Mouse (Mus musculus) natural killer cell, adult 2 months (primary cell): ENCODE data around the gene Nlgn2.

Source experiments
- DNase-seq, 2 experiments: peaks; one replicate each; pipeline ENCODE4 v3.0.0; 2022; ENCODE audit warnings: low spot score in 2 of 2

Gene Nlgn2

DNA sequence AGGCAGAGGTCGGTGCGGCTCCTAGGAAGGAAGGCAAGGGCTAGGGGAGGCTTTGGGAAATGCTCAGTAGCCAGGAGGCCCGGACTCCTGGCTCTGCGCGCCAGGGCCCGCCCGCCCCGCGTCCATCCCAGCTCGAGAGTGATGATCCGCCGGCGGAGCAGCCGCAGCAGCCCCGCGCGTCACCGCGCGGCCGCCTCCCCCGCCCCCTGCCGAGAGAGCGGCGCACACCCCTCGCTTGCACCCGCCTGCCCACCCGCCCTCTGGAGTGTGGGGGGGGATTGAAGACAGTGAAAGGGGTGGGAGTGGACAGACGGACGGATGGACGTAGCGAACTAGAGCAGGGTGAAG lies at the start of gene Nlgn2:
TSS of gene Nlgn2 (minus strand) at position 181 of the 348 bp plus-strand sequence.
- no peak for DNase-seq

DNA sequence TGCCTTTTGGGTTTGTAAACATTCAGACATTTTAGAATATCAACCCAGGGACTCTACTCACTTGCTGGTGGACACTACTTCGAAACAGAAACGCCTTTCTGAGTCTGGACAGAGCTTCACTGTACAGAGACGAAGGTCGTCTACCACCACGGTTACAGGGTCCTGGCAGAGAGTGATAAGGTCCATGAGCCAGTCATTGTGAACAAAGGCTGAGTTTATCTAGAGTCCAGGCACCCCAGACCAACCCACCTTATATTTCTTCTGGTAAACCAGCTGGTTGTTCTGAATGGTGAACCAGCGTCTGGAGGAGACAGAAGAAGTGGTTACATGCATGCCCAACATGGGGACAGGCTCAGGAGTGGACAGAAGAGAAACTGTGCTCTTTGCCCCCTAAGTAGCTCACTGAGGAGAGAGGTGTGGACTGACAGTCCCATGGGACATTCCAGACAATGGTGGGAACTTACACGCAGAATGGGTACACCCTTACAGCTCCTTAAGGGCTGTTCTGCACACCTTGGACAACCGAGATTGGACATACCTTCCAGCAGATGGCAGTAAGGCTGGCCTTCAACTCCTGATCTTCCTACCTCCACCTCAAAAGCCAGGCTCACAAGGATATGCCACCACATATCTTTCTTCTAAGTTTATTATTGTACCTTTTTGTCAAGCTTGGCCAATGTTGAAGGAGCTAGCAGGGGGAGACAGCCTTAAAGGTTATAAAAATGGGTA lies 49.5 kb upstream of the Nlgn2 start:
- no peak for DNase-seq

DNA sequence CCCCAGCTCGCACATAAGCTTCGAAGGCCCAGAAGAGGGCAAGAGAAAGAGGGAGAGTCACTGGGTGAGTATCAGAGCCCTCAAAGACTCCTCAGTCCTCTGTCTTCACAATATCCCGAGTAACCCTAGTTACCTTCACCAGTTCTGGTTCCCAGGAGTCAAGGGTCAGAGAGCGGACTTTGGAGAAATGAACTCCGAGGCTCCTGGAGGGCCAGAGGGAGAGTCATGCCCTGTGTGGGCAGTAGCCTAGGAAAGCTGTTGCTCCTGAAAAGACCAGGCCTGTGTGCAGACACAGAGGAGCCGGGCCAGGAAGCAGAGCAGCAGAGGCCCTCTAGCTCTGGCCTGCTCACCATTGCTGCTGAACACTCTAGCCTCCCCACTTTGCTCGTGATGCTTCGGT lies 47.1 kb upstream of the Nlgn2 start:
- no peak for DNase-seq

DNA sequence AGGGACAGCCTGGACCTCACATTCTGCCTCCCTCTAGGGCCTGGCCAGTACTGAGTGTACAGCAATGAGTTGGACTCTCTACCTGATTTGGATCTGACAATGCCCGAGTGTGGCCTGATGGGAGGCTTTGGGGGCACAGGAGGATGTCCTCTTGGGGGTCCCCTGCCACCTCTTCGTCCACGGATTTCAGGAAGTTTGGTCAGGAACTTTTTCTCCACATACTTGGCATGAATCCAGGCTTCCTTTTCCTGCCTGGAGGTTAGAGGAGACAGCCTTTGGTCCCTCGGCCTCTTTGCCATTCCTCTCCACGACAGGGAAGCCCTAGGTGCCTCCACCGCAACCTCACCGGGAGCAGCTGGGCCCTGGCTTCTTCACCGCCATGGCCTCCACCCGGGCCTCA lies 46.7 kb upstream of the Nlgn2 start:
- DNase-seq: no peak

DNA sequence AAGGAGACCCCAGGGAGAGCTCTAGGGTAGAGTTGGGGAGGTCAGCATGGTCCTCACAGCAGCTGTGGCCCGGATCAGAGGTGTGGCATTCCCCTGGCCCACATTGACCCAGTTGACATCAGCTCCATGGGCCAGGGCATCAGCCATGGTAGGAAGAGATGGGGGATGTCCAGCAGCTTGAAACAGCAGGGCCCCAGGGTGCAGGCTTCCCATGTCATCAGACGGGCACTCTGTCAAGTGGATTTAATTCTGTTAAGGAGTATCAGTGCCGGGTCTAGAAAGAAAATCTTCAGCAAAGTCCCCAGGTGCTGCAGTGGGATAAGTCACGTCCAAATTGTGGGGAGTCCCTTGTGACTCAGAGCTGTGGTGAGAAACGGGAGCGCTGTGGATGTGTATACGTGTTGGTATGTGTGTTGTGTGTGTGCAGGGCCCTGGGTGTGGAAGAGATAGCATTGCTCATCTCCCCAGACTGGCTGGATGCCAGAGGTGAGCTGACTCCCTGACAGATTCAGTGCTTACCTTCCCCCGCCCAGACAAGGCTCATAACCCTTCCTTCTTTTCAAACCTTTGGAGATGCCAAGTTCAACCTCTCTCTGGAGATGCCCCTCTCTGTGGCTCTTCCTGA lies 46.1 kb upstream of the Nlgn2 start:
- DNase-seq: no peak

DNA sequence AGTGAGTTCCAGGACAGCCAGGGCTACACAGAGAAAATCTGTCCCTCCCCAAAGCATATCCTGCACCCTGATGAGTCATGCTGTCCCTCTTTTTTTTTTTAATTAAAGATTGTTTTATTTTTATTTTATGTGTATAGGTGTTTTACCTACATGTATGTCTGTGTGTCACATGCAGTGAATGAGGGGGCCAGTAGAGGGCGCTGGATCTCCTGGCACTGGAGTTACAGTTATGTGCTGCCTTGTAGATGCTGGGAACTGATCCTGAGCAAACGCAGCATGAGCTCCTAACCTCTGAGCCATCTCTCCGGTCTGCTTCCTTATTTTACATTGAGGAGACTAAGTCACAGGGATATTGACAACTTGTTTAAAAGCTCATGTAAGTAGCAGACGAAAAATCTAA lies 45.5 kb upstream of the Nlgn2 start:
- peak; percentile 62 to 72 for DNase-seq

DNA sequence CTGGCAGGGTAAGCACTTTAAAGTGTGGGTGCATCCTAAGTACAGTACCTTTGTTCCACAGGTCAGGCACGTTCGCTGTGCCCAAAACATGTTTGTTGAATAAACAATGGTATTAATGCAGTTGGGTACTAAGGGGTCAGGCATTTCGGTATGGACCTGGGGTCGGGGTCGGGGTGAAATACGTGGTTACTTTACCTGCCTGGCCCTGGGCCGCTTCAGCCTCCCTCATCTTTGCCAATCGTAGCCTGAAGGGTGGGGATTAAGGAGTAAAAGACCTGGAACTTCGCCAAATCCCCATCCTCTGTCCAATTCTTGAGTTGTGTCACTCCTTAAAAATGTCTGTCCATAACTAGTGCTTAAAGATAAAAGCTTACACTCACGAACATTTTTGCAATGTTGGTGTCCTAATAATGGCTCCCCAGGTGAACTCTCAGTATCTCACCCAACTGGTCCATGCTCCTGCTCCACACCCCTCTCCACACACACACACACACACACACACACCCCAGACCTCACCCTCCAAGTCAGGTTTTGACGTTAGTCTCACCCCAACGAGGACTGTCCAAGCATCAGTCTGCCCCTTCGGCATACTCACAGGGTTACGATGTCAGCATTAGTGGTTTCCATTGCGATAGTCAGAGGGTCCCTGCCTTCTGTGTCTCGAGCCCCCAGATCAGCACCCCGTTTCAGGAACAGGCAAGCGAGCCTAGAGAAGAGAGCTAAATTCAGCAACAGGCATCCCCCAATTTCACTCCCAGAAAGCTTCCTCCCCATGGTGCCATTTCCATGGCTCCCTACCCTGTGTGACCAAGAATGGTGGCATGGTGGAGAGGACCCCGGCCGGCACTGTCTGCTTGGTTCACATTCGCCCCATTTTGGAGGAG lies 44.4 kb upstream of the Nlgn2 start:
- DNase-seq: no peak

DNA sequence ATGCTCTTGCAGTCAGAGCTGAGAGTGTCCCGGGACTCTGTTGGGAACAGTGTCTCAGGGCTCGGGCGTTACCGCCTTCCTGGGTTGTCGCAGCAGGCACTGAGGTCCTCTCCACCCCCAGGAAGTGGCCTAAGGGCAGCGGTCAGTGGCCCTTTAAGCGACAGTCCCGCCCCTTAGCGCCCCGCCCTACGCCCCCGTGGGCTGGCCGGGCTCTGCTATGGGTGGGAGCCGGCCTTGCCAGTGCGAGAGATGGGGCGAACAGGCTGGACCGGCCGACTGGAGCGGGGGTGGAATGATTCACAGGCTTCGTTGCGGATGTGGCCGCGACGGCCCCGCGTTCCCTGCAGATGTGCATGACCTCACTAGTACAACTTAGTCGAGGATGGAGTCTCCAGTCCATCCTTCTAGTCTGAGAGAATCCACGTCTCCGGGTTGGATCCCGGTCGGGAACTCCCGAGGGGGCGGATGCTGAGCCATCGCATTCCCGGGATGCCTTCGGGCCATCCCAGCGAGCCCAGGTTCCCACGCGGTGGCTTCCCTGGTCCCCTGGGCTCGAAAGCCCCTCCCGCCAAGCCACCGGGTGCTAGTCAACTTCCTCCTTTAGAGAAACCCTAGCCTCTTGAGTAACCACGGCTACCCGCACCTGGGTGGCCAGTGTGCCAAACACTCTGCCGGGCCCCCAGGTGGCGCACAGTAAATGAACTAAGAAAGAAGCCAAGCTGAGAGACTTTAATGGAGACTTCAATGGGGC lies 43.4 kb upstream of the Nlgn2 start, which contains the start of gene Kctd11:
TSS of gene Kctd11 (minus strand) at position 554 of the 751 bp plus-strand sequence.
- DNase-seq: peak; percentile 89 to 93

DNA sequence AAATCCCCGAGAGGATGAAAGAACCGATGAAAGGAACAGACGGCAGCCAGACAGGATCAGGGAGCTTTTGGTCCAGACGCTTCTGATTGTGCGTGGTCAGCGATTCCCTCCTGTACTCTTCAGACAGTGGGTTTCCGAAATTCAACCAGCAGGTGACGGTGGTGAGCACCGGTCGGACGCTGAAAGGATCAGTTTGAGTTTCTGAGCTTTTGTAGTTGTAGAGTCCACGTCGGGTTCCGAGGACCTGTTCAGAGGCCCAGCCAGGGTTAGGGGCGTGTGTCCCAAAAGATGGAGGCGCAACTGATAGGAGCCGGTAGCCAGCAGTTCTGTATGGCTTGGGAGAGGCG lies 42.9 kb upstream of the Nlgn2 start:
- peak; percentile 80 to 82 for DNase-seq

DNA sequence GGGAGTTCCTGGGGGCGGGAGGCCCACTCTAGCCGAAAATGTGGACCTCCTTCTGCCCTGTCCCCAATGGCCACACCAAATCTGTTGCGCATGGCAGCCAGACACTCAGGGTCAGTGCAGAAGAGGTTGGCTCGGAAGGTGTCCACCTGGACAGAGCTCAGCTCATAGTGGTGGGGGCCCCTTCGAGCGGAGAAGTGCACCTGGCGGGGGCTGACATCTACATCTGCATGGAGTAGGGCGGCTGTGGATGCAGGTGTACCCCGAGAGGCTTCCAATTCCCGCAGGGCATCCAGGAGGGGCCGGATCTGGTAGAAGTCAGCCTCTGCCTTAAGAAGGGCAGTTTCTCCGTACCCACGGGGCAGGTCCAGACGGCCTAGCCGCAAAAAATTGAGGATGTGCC lies 42.1 kb upstream of the Nlgn2 start:
- no peak for DNase-seq

DNA sequence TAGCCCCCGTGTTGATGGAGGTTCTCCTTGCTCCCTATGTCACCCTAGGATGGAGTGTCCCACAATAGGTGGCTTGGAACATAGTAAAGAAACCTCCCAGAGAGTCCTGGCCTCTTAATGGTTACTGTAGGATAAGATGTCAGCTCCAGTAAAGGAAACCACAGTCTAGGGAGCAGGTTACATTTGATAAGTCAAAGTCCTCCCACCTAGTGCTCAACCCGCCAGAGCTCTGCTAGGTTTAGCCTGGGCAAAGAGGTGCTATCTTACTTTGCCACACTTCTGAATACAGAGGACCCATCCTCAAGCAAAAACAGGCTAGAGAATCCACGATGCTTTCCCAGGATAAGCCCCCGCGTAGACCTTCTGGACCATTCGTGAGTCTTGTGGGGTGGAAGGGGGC lies 41.4 kb upstream of the Nlgn2 start:
- DNase-seq: no peak

DNA sequence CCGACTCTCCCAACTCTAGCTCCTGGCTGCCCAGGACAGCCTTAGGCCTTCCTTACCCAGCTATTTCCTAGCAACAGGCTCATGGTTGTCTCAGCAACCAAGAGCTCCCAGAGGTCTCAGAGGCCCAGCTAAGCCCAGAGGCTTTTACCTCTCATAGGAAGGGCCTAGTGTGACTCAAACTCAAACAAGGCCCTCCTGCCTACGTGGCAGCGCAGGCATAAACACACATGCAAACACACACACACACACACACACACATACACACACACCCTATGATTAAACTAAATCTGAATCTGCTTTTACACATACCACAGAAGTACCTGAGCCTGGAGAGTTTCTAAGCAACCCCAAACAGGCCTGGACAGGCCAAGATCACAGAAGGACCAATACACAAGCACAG lies 40.8 kb upstream of the Nlgn2 start:
- DNase-seq: no peak

DNA sequence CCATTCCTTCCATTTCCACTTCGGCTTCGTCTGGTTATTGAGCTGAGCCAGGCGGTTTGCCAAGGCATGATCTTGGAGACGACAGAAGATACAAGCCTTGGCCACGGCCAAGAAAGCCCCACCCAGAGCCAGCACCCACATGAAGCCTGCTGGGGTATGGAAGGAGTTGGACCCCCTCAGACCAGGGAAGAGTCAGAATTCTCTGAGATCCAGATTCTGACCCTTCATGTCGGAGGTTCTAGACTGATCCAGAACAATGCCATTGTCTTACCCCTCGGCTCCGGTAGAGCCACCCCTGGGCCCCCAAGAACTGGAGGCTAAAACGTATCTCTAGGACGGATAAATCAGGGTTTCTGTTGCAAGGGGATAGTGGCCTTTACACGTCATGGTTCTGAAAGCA lies 40.3 kb upstream of the Nlgn2 start, which contains the start of gene Tmem95:
TSS of gene Tmem95 (minus strand) at position 141 of the 400 bp plus-strand sequence.
- DNase-seq: no peak

DNA sequence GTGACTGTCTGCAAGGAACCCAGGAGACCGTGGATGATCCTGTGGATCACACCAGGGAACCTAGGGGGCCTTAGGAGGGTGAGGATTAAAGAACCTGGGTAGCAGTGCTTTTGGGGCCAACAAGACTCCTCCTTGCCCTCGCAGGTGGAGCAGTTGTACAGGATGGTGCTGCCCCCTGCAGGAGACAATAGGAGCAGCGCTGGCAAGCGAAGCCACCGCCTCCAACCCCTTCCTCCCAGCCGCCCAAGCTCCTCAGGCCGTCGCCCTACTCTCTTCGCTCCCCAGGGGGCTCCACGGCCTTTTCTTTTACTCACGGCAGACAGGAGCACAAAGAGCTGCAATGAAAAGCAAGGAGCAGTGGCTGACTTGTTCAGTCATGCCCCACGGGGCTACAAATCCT lies 39.3 kb upstream of the Nlgn2 start:
- DNase-seq: peak; percentile 84 to 90

DNA sequence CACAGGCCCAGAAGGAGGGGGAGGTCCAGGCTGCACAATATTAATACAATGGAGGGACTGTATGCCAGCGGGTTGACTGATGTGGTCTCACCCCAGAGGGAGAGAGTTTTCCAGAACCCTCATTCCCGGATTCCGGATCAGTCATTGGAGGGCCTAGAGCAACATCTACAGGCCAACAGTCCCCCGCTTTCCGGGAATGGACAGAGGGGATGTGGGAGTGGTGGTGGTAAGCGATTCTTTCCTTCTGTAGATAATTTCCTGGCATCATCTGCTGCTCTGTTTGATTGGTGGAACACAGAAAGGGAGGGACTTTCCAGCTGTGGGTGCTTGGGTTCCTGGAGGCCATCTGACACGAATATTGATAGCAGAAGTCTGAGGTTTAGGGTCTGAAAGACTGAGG lies 38.6 kb upstream of the Nlgn2 start:
- no peak for DNase-seq

DNA sequence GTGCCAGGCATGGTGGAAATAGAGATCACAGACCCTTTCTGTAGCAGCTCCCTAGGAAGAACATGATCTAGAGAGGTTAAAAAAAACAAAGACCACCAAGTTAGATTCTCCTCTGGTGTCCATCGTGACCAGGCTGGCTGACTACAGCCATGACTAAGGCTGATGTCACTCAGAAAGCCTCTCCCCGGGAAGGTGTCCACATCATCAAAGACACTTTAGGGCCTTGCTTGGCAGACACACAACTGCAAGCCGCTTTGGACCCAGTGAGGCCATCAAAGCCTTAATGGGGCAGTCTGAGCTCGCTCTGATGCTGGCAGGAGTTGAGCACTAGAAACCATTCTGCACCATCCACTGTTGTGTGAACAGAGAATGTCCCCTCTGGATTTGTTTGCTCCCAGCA lies 34.9 kb upstream of the Nlgn2 start:
- DNase-seq: no peak

DNA sequence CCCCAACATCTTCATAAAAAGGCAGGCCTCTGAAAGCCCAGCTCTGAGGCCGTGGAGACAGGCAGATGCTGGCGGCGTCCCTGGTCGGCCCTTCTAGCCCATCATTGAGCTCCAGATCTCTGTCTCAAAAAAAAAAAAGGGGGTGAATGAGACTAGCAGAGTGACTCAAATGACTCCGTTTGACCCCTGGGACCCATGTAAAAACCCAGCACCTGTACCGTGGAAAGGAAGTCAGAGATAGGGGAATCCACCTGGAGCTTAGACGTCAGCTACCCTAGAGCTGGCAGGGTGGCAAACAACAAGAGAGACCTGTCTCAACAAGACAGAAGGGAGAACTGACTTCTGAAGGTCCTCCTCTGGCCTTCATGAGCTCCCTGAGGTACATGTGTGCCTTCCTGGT lies 34.2 kb upstream of the Nlgn2 start:
- no peak for DNase-seq

DNA sequence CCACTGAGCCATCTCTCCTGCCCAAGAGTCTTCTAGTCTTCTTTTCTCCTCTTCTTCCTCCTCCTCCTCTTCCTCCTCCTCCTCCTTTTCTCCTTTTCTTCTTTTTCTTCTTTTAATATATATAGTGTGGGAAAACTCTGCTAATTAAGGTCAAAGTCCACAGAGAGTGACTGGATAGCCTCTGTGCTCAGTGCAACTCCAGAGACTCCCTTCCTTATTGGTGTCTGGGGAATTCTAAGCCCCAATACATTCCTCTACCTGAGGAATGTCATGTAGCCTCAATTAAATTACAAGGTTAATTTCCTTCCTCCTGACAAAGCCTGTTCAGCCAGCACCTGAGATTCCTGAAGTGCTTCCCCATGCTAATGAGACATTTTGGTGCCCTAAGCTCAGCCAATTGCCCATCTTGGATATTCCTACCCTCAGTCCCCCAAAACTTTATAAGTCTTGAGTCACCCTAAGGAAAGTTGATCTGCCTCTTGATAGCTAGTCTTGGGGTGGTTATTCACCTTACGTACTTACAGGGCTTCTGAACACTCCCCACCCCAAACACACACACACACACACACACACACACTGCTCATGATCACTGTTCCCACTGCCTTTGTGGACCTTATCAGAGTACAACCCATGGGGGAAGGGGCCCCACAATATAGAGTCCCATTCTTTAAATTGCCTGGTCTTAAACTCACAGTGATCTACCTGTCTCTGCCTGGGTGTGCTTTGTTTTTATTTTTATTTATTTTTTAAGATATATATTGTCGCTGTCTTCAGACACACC lies 32.9 kb upstream of the Nlgn2 start:
- no peak for DNase-seq

DNA sequence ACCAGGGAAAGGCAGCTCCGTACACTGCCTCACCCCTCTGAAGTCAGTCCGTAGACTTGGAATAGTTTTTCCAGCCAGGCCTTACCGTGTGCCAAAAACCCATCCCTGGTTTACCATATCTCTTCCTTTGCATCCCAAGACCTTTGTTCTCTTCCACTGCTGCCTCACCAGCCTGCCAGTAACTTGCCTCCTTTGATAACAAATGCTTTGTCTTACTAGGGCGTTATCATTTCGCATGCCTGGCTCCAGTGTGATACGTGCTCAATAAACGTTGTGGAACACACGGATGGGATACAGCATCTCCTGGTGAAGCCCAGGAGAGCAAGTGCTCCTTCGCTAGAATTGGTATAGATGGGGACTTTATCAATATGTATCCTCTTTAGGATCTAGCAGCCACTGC lies 29.8 kb upstream of the Nlgn2 start:
- DNase-seq: no peak

DNA sequence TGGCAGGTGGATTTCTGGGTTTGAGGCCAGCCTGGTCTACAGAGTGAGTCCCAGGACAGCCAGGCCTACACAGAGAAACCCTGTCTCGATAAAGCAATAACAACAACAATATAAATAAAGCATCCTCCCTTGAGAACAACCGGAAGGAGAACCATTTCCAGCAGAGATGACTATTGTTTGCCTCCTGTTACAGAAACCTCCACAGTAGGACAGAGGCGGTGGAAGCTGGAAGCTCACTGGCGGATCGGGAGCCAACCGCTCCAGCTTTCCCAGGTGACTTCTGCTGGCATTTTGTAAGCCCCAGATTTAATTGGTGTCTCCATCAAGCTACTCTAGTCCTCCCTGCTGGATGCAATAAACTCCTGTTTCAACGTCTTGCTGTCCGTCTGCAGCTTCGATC lies 28.0 kb upstream of the Nlgn2 start:
- DNase-seq: no peak

DNA sequence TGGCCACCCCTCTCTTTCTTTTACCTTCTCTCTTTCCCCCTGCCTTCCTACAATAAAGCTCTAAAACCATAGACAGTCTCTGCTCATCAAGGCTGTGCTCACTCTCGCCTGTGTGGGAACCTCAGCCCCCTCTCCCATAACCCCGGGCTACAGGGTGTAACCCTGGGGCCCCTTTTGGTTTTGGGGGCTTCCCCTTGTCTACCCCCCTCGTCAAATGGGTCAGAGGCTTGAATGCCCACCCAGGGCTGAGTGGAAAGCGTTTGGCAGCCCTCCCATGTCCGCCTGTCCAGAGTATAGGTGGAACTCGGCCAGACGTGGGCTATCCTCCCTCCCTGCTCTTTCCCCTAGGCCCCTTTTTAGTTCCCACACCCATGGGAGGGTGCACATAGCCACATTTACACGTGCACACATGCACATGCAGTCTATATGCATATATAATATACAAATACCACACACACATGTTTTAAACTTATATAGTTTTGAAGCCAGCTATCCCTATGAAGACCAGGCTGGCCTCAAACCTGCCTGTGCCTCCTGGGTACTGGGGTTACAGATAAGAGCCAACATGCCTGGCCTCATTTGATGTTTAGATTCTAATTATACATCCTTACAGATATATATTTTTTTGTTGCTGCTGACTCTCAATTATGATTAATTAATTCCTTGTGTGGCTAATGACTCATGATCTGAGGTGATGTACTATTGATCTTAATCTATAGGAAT lies 26.7 kb upstream of the Nlgn2 start:
- DNase-seq: no peak
